Mouse (Mus musculus) urinary bladder, postnatal 36 days (tissue): ENCODE measurements around the gene Kntc1.
A peak's percentile ranks its signal among the peaks of the same experiment; 100 is the strongest.

ENCODE experiments used
- DNase-seq, 2 experiments: peaks; one replicate each; pipeline ENCODE4 v3.0.0; 2022; ENCODE audit warnings: low spot score in 2 of 2, mixed read lengths in 1 of 2

Kntc1 gene

GRCm38 (mm10) chr5:123808541-123808940 is 59.0 kb downstream of the Kntc1 start:
- DNase-seq = no peak

DNA sequence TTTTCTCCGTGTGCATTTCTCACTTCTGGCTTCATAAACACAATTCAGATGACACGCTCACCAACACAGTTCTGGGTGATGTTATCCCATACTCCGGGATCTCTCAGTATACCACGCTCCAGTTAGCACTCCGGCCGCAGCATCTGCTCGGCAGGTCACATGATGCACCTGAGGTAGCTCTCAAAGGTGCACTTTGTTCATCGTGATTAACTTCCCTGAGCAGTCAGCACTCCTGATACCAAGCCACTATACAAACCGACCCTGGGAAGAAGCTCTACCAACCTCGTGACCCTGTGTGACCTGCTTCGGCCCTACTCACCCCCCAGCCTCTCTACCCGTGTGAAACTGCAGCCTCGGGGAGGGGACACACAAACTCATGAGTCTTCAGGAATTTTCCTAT is 59.6 kb downstream of the Kntc1 start:
- no peak for DNase-seq

- no peak for DNase-seq
Observed at GRCm38 (mm10) chr5:123816891-123817290, 67.4 kb downstream of the Kntc1 start.

DNA sequence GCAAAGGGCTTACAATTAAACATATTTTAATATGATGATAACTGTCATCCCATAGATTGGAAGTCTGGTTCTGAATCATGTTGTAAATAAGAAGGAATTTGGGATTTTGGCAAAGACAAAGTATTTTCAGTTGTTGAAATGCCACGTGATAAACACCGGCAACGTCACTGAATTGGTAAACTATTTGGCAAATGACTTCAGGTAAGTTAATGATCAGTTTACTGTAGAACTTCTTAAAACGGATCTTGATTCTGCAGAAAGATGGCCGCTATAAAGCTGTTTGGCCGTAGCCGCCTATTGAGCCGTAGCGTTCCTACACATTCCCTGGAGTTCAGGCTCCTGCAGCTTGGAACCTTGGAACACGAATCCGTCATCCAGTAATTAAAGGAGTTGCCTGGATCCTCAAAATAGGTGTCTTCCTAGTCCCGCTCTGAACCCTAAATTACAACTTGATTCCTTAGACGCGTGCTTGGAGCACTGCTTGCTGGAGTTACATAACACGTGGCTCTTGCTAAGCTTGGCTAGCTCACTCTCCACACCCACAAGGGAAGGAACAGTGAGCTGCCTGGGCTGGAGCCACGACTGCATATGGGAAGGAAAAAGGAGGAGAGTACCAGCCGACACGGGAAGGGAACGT is 69.5 kb downstream of the Kntc1 start:
- DNase-seq = peak in 1 of 2 experiments; percentile 54

GRCm38 (mm10) chr5:123820501-123821263 is 71.2 kb downstream of the Kntc1 start:
- peak in 1 of 2 experiments; percentile 15 for DNase-seq

GRCm38 (mm10) chr5:123821264-123821571 is 71.7 kb downstream of the Kntc1 start:
- no peak for DNase-seq

DNA sequence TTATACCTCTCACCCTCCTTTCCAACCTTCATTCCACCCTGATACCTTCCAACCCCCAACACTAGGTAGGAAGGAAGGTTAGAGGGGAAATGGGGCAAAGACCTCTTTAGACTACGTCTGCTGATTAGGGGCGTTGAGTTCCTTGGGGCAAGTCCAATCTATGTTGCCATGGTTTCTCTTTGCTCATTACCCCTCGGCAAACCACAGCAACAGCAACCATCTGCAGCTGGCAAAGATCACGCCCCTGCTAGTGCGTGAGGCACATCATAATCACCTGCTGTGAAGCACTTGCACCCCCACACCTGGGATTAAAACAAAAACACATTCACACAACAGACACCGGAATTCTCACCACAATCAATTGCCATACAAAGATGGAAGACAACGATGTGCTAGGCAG is 73.2 kb downstream of the Kntc1 start:
- no peak for DNase-seq

DNA sequence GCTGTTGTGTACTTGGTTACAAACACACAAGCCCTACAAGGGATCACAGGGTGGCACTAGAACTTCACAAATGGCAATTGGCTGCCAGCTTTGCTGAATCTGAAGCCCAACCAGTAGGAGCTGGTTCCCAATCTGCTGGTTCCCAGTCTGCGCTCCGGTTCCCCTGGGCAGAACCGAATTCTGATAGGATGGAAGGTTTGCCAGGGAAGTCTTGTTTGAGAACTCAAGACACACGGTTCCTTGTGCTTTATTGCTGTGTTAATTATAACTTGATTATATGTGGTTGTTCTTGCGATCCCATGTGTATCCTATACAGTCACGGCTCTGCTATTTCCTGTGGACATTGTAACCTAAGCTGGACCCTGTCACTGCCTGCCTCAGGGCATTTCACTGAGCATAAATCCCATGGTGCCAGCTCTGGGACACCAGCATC is 78.2 kb downstream of the Kntc1 start:
- peak; percentile 55 to 59 for DNase-seq

GRCm38 (mm10) chr5:123832309-123832708 is 82.8 kb downstream of the Kntc1 start:
- no peak for DNase-seq

DNA sequence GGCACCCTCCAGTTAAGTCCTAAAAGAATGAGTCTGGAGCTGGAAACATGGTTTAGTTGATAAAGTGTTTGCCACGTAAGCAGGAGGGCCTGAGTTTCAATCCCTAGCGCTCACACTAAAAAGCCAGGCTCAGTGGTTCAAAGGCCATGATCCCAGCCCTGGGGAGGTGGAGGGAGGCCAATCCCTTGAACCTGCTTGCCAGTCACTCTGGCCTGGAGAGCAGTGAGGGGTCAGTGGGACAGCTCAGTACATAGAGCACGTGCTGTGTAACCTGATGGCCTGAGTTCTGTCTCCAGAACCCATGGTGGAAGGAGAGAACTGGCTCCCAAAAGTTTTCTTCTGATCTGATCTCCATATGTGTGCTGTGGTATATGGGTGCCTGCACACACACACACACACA is 85.3 kb downstream of the Kntc1 start:
- DNase-seq = peak in 1 of 2 experiments; percentile 44

DNA sequence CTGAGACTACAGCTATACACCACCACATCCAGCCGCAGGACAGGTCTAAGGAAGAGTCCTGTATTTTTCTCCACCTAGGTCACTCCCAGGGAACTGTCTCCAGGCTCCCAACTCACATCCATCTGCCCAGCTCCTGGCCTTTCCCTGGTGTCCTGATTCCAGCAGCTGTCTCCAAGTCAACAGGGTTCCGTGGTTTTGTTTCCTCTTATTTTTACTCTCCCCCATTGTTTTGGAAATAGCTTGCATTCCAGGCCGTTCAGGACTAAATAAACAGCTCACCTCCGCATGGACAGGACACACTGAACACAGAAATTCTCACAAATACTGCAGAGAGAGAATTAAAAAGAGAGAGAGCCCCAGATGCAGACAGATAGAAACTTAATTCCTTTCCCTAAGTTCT is 87.9 kb downstream of the Kntc1 start:
- DNase-seq = no peak

DNA sequence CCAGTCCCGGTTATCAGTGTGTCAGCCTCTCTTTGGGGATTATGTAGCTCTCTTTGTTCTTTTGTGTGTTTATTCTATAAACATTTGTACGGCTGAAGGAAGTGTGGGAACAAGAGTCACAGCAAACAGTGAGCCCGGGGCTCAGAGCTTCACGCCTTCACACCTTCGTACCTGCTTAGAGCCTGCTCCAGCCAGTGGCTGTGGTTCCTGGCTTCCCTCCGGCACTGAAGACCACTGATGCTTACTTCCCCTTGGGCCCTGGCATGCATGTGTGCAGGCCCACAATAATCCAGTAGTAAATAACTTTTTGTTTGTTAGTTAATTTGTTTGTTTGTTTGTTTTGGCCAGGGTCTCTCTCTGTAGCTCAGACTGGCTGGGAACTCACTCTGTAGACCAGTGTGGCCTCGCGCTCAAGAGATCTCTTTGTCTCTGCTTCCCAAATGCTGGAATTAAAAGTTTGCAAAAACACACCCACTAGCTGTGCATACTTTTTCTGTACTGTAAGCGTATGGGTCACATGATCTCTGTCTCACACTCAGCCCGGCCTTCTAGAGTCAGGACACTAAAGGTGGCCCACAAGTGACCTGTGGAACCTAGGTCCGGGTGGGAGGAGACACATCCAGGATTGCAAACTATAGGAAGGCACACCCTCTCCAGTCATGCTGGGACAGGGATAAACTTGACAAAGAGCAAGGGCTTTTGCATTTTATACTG is 92.9 kb downstream of the Kntc1 start:
- DNase-seq = no peak

DNA sequence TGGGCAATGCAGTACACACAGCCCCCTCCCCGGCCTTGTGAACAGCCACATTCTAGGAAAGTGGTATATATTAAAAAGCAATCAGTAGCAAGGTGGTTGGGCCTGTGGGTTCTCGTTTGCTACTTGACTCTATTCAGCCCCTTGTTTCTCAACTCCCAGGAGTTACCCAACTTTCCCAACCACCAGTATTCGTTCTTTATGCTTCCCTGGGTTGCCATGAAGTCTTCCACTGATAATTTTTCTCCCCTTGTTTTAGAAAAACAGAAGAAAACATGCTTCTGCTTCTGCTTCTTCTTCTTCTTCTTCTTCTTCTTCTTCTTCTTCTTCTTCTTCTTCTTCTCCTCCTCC is 93.4 kb downstream of the Kntc1 start:
- DNase-seq = no peak

DNA sequence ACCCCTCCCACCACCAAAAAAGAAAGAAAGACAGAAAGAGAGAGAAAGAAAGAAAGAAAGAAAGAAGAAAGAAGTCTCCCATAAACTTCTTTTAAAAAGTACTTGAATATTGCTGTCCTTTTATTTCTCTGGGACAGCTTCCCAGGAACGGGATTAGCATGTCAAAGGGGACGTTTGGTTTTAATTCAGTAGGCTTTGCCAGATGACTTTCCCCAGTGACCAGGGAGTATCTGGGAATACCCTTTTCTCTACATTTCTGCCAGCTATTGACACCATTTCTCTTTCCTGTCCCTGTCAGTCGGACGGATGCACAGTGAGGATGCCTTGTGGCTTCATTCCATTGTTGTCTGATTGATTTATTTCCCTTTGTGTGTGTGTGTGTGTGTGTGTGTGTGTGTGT is 94.3 kb downstream of the Kntc1 start:
- no peak for DNase-seq

DNA sequence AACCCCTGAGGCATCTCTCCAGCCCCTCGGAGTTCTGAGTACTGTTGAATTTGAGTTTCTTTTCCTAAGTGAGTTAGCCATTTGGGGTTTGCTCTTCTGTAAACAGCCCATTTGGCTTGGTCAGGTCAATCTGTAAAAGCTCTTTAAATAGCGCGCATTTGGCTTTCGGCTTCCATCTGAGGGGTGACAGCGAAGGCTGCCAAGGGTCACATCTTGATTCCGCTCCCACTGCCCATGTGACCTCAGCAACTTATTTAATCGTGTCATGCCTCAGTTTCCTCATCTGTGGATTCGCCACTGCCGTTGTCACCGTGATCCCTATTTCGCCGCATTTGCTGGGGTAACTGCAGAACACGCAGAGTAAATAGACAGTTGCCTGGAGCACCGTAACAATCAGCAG is 94.8 kb downstream of the Kntc1 start:
- no peak for DNase-seq

DNA sequence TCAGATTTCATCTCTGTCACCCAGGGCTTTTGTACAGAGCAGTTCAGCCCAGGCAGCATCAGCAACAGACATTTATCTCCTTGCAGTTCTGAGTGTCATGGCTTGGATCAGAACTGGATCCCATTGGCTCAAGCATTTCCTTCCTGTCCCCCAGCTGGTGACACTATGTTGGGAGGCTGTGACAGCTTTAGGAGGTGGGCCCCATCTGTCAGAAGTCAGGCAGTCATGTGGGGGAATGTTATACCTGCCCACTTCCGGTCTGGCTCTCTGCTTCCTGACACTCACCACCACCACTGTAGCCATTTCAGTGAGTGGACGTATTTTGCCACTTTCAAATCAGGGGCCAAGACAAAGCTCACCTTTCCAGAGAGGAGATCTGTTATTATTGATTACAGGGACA is 101.9 kb downstream of the Kntc1 start:
- no peak for DNase-seq

DNA sequence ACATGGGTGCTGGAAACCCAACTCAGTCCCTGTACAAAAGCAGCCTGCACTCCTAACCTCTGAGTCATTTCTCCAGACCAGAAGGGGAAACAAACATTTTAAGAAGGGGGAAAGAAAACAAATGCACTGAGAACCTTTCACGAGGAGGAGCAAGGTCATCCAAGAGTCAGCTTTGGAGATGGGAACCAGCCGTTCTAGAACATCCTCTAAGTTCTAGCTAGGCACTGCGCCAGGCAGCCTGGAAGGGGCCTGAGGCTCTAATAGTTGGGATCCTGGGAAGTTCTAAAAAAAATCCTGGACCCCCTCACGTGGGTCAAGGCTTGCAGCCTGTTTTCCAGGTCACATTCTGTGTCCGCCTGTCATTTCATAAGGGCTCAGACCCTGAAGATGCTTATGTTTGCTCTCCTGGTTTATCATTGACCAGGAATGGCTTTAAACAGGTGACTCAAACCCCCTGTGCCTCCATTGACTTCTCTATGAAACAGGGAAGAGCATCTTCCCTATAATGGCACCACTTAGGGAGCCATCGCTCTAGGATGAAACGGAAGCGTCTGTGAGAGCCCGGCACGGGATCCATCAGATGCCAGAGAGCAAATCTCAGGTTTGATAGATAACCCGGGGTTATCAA is 104.5 kb downstream of the Kntc1 start:
- no peak for DNase-seq

GRCm38 (mm10) chr5:123854511-123854910 is 105.0 kb downstream of the Kntc1 start:
- DNase-seq = peak in 1 of 2 experiments; percentile 60

- no peak for DNase-seq
Observed at GRCm38 (mm10) chr5:123858798-123859197, 109.3 kb downstream of the Kntc1 start.

GRCm38 (mm10) chr5:123862374-123863350 is 113.1 kb downstream of the Kntc1 start:
- DNase-seq = no peak

DNA sequence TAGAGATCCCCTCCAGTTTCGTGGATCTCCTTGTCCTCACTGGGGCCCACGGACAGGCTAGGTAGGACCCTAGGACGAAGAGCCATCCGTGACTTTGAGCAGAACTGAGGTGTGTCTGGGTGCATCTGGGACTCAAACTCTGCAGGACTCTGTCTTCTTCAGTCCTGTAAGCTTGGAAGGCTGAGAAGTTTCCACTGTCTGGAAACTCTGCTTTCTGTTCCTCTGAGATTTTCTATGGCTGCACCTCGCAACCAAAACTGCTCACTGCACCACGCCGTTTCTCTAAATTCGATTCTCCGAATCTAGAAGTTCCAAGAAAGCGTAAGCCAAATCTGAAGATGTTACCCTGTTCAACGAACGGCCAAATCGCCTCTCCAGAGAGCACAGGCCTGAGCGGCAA is 114.4 kb downstream of the Kntc1 start:
- DNase-seq = no peak
